Mouse (Mus musculus) cerebellum, adult 2 months (tissue): ENCODE measurements around the gene Slco2b1.

Source experiments
- CTCF ChIP-seq: fragments of 200-500 bp; IDR thresholded peaks from 2 replicates; pipeline ENCODE4 v1.5.1; 2011; ENCODE audit warnings: low read depth, mild to moderate bottlenecking, control low read depth, low read length, moderate library complexity, borderline replicate concordance; ENCODE audit not compliant: insufficient read depth
- POLR2A ChIP-seq: fragments of 200-500 bp; IDR thresholded peaks from 2 replicates; pipeline ENCODE4 v1.6.1; 2011; ENCODE audit warnings: low read length, control low read depth, borderline replicate concordance; ENCODE audit not compliant: insufficient read depth

GRCm38 (mm10) chr7:99661571-99662230 is 49.4 kb downstream of the Slco2b1 start:
- no peak for TF ChIP-seq CTCF
- no peak for TF ChIP-seq POLR2A
